Mouse (Mus musculus): ENCODE results near the gene Rab5c. TPM values are rescaled to one million over a fixed set of nuclear protein-coding genes. Genes with fewer than 3 reads are reported as not detected.

Rab5c gene
- polyA plus RNA-seq, 1 experiment from 2014 or later, result 18.4 TPM

DNA sequence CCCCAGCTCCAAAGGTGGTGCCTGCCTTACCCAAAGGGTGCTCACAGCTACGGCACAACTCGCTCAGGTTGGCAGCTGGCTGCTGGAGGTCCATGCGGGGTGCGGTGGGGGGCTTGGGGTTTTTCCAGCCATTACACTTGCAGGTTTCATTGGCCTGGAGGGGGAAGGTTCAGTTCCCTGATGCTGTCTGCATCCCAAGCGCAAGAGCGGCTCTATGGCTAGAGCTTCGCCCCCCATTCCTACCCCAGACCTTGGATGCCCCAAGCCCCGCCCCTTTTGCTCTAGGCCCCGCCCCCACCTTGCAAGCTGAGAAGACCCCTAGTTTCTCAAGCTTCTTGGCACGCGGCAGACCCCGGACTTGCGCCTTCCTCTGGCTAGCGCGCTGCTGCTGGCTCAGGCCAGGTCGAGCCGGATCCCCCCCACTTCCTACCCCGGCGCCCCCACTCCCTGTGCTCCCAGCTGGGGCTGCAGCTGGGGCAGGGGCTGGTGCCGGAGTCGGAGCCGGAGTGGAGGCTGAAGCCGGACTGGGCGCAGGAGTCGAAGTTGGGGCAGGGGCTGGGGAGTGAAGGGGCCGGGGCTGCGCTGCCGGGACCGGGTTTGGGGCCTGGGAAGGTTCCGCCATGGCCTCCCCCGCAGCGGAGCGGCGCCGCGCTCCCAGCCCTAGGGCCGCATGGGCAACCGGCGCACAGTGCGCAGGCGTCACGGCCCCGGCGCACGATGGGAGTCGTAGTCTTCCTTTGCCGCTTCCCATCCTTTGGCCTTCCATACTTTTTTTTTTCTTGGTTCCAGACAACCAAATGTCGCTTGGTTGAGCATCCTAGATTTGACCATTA is 26.0 kb downstream of the Rab5c start, which contains the start of gene Kat2a:
Gene Kat2a (minus strand): TSS at position 683 of the 833 bp plus-strand sequence.
- Histone ChIP-seq H3K4me2 (replicated peaks; ENCODE audit: low read depth) (peak within 1 kb of the TSS; percentile 95), H3K4me3 (ENCODE audit: low read depth, low read length) (peak within 1 kb of the TSS; percentile 87), H3K9ac (ENCODE audit: low read length) (peak within 1 kb of the TSS; percentile 85), H3K36me3 (ENCODE audit: control insufficient read depth, insufficient read depth, low read length) (peaks cover 16% of the 10 kb centered on the region), H3K27me3 (ENCODE audit: control insufficient read depth, insufficient read depth, low read length) (no peaks in the 10 kb centered on the region), H3K4me1 (replicated peaks; ENCODE audit: control insufficient read depth, insufficient read depth) (peaks cover 8% of the 10 kb centered on the region), H3K9me3 (ENCODE audit: control insufficient read depth, low read length) (no peaks in the 10 kb centered on the region), H3K27ac (replicated peaks) (peak within 1 kb of the TSS; percentile 78)
- TF ChIP-seq EP300 (optimal IDR thresholded peaks at IDR 0.05) (no peak), CTCF (IDR thresholded peaks at IDR 0.05; ENCODE audit: low read depth) (no peak)
- WGBS, result 2% methylated on average over 47 of the region's 48 CpGs
- ATAC-seq (ENCODE audit: low FRiP score, low TSS enrichment), result peak; percentile 84
- DNase-seq (ENCODE audit: low spot score), result peak; percentile 86

DNA sequence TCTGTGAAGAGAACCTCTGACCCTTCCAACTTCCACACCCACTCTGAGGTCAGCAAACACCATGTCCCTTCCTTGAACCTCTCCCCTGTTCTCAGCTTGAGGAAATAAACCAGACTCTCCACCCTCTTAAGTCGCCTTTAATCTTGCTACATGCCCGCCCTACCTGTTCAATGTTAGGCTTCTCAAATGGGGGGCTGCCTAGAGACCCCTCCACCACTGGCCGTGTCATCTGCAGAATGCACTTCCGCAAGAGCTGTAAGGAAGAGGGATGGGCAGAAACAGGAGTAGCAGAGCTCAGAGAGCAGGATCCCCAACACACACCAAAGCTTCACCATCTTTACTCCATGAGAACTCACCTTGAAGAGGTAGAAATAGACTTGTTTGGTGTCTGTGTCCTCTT is 27.0 kb downstream of the Rab5c start:
- no peaks in the 10 kb centered on the region for H3K27me3 ChIP-seq (ENCODE audit: control insufficient read depth, insufficient read depth, low read length)
- H3K9me3 ChIP-seq (ENCODE audit: control insufficient read depth, low read length), result no peaks in the 10 kb centered on the region
- H3K4me3 ChIP-seq (ENCODE audit: low read depth, low read length), result no peak overlapping the region
- peaks cover 21% of the 10 kb centered on the region for H3K36me3 ChIP-seq (ENCODE audit: control insufficient read depth, insufficient read depth, low read length)
- TF ChIP-seq CTCF (IDR thresholded peaks at IDR 0.05; ENCODE audit: low read depth) (no peak), EP300 (optimal IDR thresholded peaks at IDR 0.05) (no peak)
- ATAC-seq (ENCODE audit: low FRiP score, low TSS enrichment) (peak; percentile 38; the same call in 1 of the 2 replicates), DNase-seq (ENCODE audit: low spot score) (peak; percentile 41)
- peak overlapping the region; percentile 95 for H3K4me2 ChIP-seq (replicated peaks; ENCODE audit: low read depth)
- peak overlapping the region; percentile 67; the same call in 1 of the 2 replicates for H3K27ac ChIP-seq (replicated peaks)
- H3K4me1 ChIP-seq (replicated peaks; ENCODE audit: control insufficient read depth, insufficient read depth), result peaks cover 8% of the 10 kb centered on the region
- H3K9ac ChIP-seq (ENCODE audit: low read length), result no peak overlapping the region
- WGBS, result 59% methylated on average over 4 of the region's 4 CpGs

DNA sequence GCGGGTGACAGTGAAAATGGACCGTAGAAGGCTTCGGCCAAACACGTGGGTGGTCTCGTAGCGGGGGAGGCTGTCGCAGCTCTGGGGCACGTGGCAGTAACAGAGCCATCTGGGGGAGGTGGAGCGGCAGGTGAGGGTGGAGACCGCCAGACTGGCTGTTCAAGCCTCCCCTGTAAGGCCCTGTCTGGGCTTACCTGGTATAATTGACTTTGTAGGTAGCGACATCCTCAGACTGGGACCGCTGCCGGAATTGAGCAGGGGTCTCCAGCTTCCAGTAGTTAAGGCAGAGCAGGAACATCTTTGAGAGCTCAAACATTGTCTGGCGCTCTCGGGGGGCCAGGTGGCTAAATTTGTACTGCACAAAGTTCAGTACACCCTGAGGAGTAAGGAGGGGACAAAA is 27.5 kb downstream of the Rab5c start:
- no peak for TF ChIP-seq EP300 (optimal IDR thresholded peaks at IDR 0.05)
- TF ChIP-seq CTCF (IDR thresholded peaks at IDR 0.05; ENCODE audit: low read depth), result no peak
- no peak for ATAC-seq (ENCODE audit: low FRiP score, low TSS enrichment)
- WGBS, result 85% methylated on average over 15 of the region's 15 CpGs
- Histone ChIP-seq H3K9me3 (ENCODE audit: control insufficient read depth, low read length) (no peaks in the 10 kb centered on the region), H3K36me3 (ENCODE audit: control insufficient read depth, insufficient read depth, low read length) (peaks cover 22% of the 10 kb centered on the region), H3K9ac (ENCODE audit: low read length) (no peak overlapping the region), H3K4me2 (replicated peaks; ENCODE audit: low read depth) (no peak overlapping the region), H3K27me3 (ENCODE audit: control insufficient read depth, insufficient read depth, low read length) (no peaks in the 10 kb centered on the region), H3K27ac (replicated peaks) (no peak overlapping the region), H3K4me3 (ENCODE audit: low read depth, low read length) (no peak overlapping the region), H3K4me1 (replicated peaks; ENCODE audit: control insufficient read depth, insufficient read depth) (peaks cover 8% of the 10 kb centered on the region)
- no peak for DNase-seq (ENCODE audit: low spot score)

DNA sequence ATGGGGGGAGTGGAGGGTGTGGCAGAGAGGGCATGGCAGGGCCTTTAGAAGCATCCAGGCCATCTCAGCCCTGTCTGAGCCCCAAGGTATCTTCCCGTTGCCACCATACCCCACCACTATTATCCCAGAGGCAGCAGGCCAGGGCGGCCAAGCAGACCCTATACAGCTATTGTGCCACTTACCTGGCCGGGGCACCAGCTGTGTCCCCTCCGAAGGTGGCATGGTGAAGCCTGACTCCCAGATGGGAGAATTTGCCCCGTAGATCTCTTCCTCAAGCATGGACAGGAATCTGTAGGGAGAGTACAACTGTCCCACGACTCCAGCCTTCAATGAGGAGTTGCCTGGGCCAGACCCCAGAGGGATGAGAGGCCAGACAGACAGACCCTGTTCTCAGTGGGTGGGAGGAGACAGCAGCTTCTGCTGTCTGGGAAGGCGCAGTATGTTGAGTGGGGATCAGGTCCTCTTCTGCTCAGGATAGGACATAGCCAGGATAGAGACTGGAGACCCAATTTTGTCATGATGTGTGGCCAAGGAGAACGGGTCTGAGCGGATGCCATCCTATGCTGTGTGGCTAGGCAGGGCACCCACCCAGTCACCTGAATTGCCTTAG is 28.7 kb downstream of the Rab5c start:
- ATAC-seq (ENCODE audit: low FRiP score, low TSS enrichment) (no peak), DNase-seq (ENCODE audit: low spot score) (no peak)
- Histone ChIP-seq H3K9me3 (ENCODE audit: control insufficient read depth, low read length) (no peaks in the 10 kb centered on the region), H3K4me2 (replicated peaks; ENCODE audit: low read depth) (no peak overlapping the region), H3K27me3 (ENCODE audit: control insufficient read depth, insufficient read depth, low read length) (no peaks in the 10 kb centered on the region), H3K27ac (replicated peaks) (no peak overlapping the region), H3K36me3 (ENCODE audit: control insufficient read depth, insufficient read depth, low read length) (peaks cover 29% of the 10 kb centered on the region), H3K4me1 (replicated peaks; ENCODE audit: control insufficient read depth, insufficient read depth) (peaks cover 6% of the 10 kb centered on the region), H3K9ac (ENCODE audit: low read length) (no peak overlapping the region), H3K4me3 (ENCODE audit: low read depth, low read length) (no peak overlapping the region)
- 92% methylated on average over 9 of the region's 9 CpGs for WGBS
- TF ChIP-seq CTCF (IDR thresholded peaks at IDR 0.05; ENCODE audit: low read depth) (no peak), EP300 (optimal IDR thresholded peaks at IDR 0.05) (no peak)

DNA sequence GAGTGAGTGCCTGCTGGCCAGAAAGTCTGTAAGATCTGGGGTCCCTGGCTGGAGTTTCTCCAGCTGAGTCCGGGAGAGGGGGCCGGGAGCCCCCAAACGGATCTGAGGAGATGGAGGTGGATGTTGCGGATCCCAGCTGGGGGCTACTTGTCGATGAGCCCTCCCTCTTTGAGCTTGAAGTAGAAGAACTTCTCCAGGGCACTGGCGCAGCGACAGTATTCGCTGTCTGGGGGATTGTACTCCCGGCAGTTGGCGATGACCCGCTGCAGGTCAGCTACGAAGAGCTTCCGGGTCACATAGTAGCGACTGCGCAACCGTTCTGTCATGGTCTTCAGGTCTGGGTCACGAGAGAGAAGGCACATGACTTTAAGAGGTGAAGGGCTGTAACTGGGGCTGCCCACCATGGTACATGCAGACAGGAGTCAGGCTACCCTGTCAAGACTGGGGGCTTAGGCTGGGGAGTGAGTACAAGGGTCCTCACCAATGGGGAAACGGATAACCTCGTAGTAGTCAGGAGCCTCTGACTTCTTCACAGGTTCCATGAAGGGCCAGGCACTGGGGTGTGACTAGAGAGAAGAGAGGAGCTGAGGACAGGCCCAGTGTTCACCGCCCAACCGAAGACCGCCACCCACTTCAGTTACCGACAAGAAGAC is 32.8 kb downstream of the Rab5c start:
- 0 out of 2 replicates have a peak, but pooled peaks cover 3% of the 10 kb centered on the region for H3K4me1 ChIP-seq (replicated peaks; ENCODE audit: control insufficient read depth, insufficient read depth)
- WGBS, result 92% methylated on average over 23 of the region's 23 CpGs
- H3K27ac ChIP-seq (replicated peaks), result no peak overlapping the region
- ATAC-seq (ENCODE audit: low FRiP score, low TSS enrichment) (no peak), DNase-seq (ENCODE audit: low spot score) (no peak)
- H3K4me2 ChIP-seq (replicated peaks; ENCODE audit: low read depth), result no peak overlapping the region
- no peaks in the 10 kb centered on the region for H3K27me3 ChIP-seq (ENCODE audit: control insufficient read depth, insufficient read depth, low read length)
- H3K36me3 ChIP-seq (ENCODE audit: control insufficient read depth, insufficient read depth, low read length), result peaks cover 29% of the 10 kb centered on the region
- no peak overlapping the region for H3K4me3 ChIP-seq (ENCODE audit: low read depth, low read length)
- H3K9me3 ChIP-seq (ENCODE audit: control insufficient read depth, low read length), result no peaks in the 10 kb centered on the region
- no peak overlapping the region for H3K9ac ChIP-seq (ENCODE audit: low read length)
- TF ChIP-seq EP300 (optimal IDR thresholded peaks at IDR 0.05) (no peak), CTCF (IDR thresholded peaks at IDR 0.05; ENCODE audit: low read depth) (no peak)
